Mouse (Mus musculus) v-Abl transformed pro-B cells (cell line): ENCODE results near the gene Cks1brt.
"Not testable (repeated sequence)": the region's sequence is repeated elsewhere in the genome, so short reads cannot be mapped to it uniquely, and the experiment has no call there.

Source experiments
- in situ Hi-C, 2 experiments: fragments of 400-800 bp; cut with MboI; formaldehyde crosslinking; loops; one replicate each; pipeline ENCODE4 v1.15.1; 2025; ENCODE audit not compliant: unreplicated experiment in 2 of 2

The Cks1brt gene

GRCm38 (mm10) chr8:85151624-85152023, at the start of gene Cks1brt:
Gene Cks1brt, plus strand, starts transcription at chr8:85151924.
- in situ Hi-C loops, result no loop called here

GRCm38 (mm10) chr8:85113241-85113640, 38.5 kb upstream of the Cks1brt start:
- in situ Hi-C loops, result no loop called here

- in situ Hi-C loops, result no loop called here
Measured at GRCm38 (mm10) chr8:85115501-85115900, 36.2 kb upstream of the Cks1brt start.

GRCm38 (mm10) chr8:85116984-85117383, 34.7 kb upstream of the Cks1brt start:
- in situ Hi-C loops, result no loop called here

GRCm38 (mm10) chr8:85119052-85119981, 32.4 kb upstream of the Cks1brt start:
- in situ Hi-C loops, result no loop called here

GRCm38 (mm10) chr8:85120251-85120650, 31.5 kb upstream of the Cks1brt start:
- in situ Hi-C loops, result not testable (repeated sequence)

GRCm38 (mm10) chr8:85122995-85123394, 28.7 kb upstream of the Cks1brt start, which contains the start of gene Zfp791:
Gene Zfp791, minus strand, starts transcription at chr8:85123095.
- in situ Hi-C loops, result no loop called here

- in situ Hi-C loops, result no loop called here
Measured at GRCm38 (mm10) chr8:85123691-85124090, 28.0 kb upstream of the Cks1brt start.

GRCm38 (mm10) chr8:85132335-85132734, 19.4 kb upstream of the Cks1brt start:
- in situ Hi-C loops, result no loop called here

GRCm38 (mm10) chr8:85135690-85136089, 16.0 kb upstream of the Cks1brt start:
- in situ Hi-C loops, result not testable (repeated sequence)

- in situ Hi-C loops, result no loop called here
Measured at GRCm38 (mm10) chr8:85142516-85142915, 9.2 kb upstream of the Cks1brt start.

GRCm38 (mm10) chr8:85171291-85171690, 19.6 kb downstream of the Cks1brt start:
- in situ Hi-C loops, result no loop called here

- in situ Hi-C loops, result no loop called here
Measured at GRCm38 (mm10) chr8:85175892-85176291, 24.2 kb downstream of the Cks1brt start.

- in situ Hi-C loops, result no loop called here
Measured at GRCm38 (mm10) chr8:85192346-85192745, 40.6 kb downstream of the Cks1brt start.

GRCm38 (mm10) chr8:85220220-85220619, 68.5 kb downstream of the Cks1brt start:
- in situ Hi-C loops, result no loop called here

- in situ Hi-C loops, result no loop called here
Measured at GRCm38 (mm10) chr8:85220992-85221391, 69.3 kb downstream of the Cks1brt start.
